Mouse (Mus musculus) bone marrow, adult 2 months (tissue): Measurements from ENCODE around the gene Gm10112. TPM values are rescaled to one million over a fixed set of nuclear protein-coding genes. Genes with fewer than 3 reads are reported as not detected.

Experiments
- H3K27ac ChIP-seq: fragments of 200-500 bp; 2 replicates; pipeline ENCODE4 v1.5.1; 2012; ENCODE audit warnings: low read depth, mild to moderate bottlenecking, control low read depth, inconsistent platforms, low read length; ENCODE audit not compliant: control insufficient read depth, poor library complexity, insufficient read depth
- H3K4me1 ChIP-seq: fragments of 200-500 bp; 2 replicates; pipeline ENCODE4 v1.6.1; 2011; ENCODE audit warnings: low read length; ENCODE audit not compliant: control insufficient read depth, insufficient read depth
- H3K4me3 ChIP-seq: fragments of 200-500 bp; replicated peaks from 2 replicates; pipeline ENCODE3; 2011; ENCODE audit warnings: mild to moderate bottlenecking, low read depth, low read length, control low read depth; ENCODE audit not compliant: control insufficient read depth
- CTCF ChIP-seq: fragments of 200-500 bp; IDR thresholded peaks from 2 replicates; pipeline ENCODE4 v1.5.1; 2011; ENCODE audit warnings: low read length, control low read depth; ENCODE audit not compliant: control insufficient read depth, insufficient read depth
- POLR2A ChIP-seq: fragments of 200-500 bp; IDR thresholded peaks from 2 replicates; pipeline ENCODE4 v1.6.1; 2011; ENCODE audit warnings: low read depth, mild to moderate bottlenecking, control low read depth, low read length, borderline replicate concordance; ENCODE audit not compliant: control insufficient read depth
- WGBS: fragments of 180-500 bp; shearing (Covaris S2); methylation state at CpG from one replicate; pipeline ENCODE4 v1.1.7; 2018; 5-methylcytosine and 5-hydroxymethylcytosine counted together
- polyA plus RNA-seq: library from polyadenylated mRNA; stranded (reverse); fragments of >200 nt; gene quantifications from 2 replicates; pipeline ENCODE4 v1.2.4, GENCODE M21; 2011; ENCODE audit warnings: low replicate concordance; ENCODE audit not compliant: missing spikeins, insufficient read depth, insufficient read length

Gene Gm10112
- polyA plus RNA-seq = not detected in 2 replicates

- no peaks in the 10 kb centered on the region for H3K4me1 ChIP-seq
- H3K4me3 ChIP-seq = no peak within 1 kb of the TSS
- no peak for TF ChIP-seq CTCF
- no peak for TF ChIP-seq POLR2A
- WGBS = 78% methylated on average over 3 of the region's 3 CpGs
- H3K27ac ChIP-seq = no peak within 1 kb of the TSS
Measured at GRCm38 (mm10) chrX:111168040-111168439, at the start of gene Gm10112. Gene Gm10112, plus strand, starts transcription at chrX:111168340.

- 62% methylated on average over 1 of the region's 1 CpGs for WGBS
- H3K4me1 ChIP-seq = no peaks in the 10 kb centered on the region
- H3K27ac ChIP-seq = no peak overlapping the region
- no peak for TF ChIP-seq POLR2A
- TF ChIP-seq CTCF = no peak
- H3K4me3 ChIP-seq = no peak overlapping the region
Measured at GRCm38 (mm10) chrX:111189574-111189973, 21.4 kb downstream of the Gm10112 start.

- 0% methylated on average over 2 of the region's 2 CpGs for WGBS
- Histone ChIP-seq H3K27ac (no peak overlapping the region), H3K4me3 (no peak overlapping the region), H3K4me1 (no peaks in the 10 kb centered on the region)
- TF ChIP-seq POLR2A (no peak), CTCF (no peak)
Measured at GRCm38 (mm10) chrX:111196376-111196775, 28.2 kb downstream of the Gm10112 start.

GRCm38 (mm10) chrX:111210225-111210624 lies 42.1 kb downstream of the Gm10112 start:
- H3K4me1 ChIP-seq = no peaks in the 10 kb centered on the region
- 12% methylated on average over 5 of the region's 5 CpGs for WGBS
- TF ChIP-seq POLR2A = no peak
- TF ChIP-seq CTCF = no peak

More at GRCm38 (mm10) chrX:111210225-111210624, 42.1 kb downstream of the Gm10112 start:
- no peak overlapping the region for H3K27ac ChIP-seq
- no peak overlapping the region for H3K4me3 ChIP-seq

Other genes with a start within 250 kb of the Gm10112 start
- not detected in 2 replicates for gene Cylc1, start 57.9 kb upstream of the Gm10112 start, polyA plus RNA-seq